Mouse (Mus musculus): ENCODE measurements around the gene Accs. TPM values are rescaled to one million over a fixed set of nuclear protein-coding genes. Genes with fewer than 3 reads are reported as not detected.
A peak's percentile ranks its signal among the peaks of the same experiment; 100 is the strongest.

Accs gene
- polyA plus RNA-seq, 1 experiment from 2014 or later, result 10.0 TPM

DNA sequence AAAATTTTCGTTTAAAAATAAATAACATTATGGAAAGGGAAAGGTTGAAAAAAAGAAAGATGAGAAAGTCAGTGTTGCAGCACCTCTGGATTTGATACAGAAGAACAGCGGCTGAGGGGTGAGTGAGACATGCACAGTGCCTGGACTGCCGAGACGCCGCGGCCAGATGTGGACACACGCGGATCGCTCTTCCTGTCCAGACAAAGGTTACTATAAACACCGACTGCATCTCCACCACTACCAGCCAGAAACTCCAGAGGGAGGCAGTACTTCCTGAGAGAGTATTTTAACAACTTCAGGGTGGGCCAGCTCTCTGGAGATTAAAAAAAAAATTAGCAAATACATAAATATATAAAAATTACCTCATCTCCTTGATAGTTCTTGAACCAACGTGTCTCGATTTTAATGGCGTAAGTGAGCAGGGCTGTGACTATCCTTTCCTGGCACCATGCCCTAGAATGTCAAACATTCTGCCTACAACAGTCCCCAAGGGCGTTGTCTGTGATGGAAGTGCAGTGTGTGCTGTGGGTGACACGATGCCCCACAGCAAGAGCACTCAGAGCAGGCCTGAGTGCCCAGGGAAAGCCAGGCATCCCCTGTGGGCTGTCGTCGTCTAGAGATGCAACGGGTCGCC is 52.5 kb downstream of the Accs start:
- DNase-seq (peak; percentile 76), ATAC-seq (ENCODE audit: insufficient read depth) (peak; percentile 72)
- WGBS, result 40% methylated on average over 19 of the region's 19 CpGs
- H3K27me3 ChIP-seq (ENCODE audit: insufficient read depth, low read length), result no peaks in the 10 kb centered on the region
- H3K9ac ChIP-seq, result no peak overlapping the region
- H3K4me1 ChIP-seq (ENCODE audit: insufficient read depth), result 0 out of 2 replicates have a peak, but pooled peaks cover under 1% of the 10 kb centered on the region
- H3K9me3 ChIP-seq (ENCODE audit: low read depth, low read length), result no peaks in the 10 kb centered on the region
- TF ChIP-seq CTCF (IDR thresholded peaks at IDR 0.05; ENCODE audit: low read depth), result peak; percentile 43
- H3K27ac ChIP-seq (ENCODE audit: low read depth), result peak overlapping the region; percentile 56; the same call in 1 of the 2 replicates
- no peak overlapping the region for H3K4me2 ChIP-seq
- no peak overlapping the region for H3K4me3 ChIP-seq (ENCODE audit: low read depth, low read length)
- peaks cover 59% of the 10 kb centered on the region for H3K36me3 ChIP-seq (ENCODE audit: insufficient read depth)

- Histone ChIP-seq H3K27me3 (ENCODE audit: insufficient read depth, low read length) (no peaks in the 10 kb centered on the region), H3K4me3 (ENCODE audit: low read depth, low read length) (no peak overlapping the region), H3K9ac (no peak overlapping the region), H3K9me3 (ENCODE audit: low read depth, low read length) (no peaks in the 10 kb centered on the region), H3K4me2 (no peak overlapping the region), H3K36me3 (ENCODE audit: insufficient read depth) (peaks cover 48% of the 10 kb centered on the region), H3K27ac (ENCODE audit: low read depth) (no peak overlapping the region), H3K4me1 (ENCODE audit: insufficient read depth) (peaks cover 8% of the 10 kb centered on the region)
- 83% methylated on average over 5 of the region's 5 CpGs for WGBS
- TF ChIP-seq CTCF (IDR thresholded peaks at IDR 0.05; ENCODE audit: low read depth), result no peak
- DNase-seq (no peak), ATAC-seq (ENCODE audit: insufficient read depth) (no peak)
These were observed 55.4 kb downstream of the Accs start for GRCm38 (mm10) chr2:93794375-93794774.

DNA sequence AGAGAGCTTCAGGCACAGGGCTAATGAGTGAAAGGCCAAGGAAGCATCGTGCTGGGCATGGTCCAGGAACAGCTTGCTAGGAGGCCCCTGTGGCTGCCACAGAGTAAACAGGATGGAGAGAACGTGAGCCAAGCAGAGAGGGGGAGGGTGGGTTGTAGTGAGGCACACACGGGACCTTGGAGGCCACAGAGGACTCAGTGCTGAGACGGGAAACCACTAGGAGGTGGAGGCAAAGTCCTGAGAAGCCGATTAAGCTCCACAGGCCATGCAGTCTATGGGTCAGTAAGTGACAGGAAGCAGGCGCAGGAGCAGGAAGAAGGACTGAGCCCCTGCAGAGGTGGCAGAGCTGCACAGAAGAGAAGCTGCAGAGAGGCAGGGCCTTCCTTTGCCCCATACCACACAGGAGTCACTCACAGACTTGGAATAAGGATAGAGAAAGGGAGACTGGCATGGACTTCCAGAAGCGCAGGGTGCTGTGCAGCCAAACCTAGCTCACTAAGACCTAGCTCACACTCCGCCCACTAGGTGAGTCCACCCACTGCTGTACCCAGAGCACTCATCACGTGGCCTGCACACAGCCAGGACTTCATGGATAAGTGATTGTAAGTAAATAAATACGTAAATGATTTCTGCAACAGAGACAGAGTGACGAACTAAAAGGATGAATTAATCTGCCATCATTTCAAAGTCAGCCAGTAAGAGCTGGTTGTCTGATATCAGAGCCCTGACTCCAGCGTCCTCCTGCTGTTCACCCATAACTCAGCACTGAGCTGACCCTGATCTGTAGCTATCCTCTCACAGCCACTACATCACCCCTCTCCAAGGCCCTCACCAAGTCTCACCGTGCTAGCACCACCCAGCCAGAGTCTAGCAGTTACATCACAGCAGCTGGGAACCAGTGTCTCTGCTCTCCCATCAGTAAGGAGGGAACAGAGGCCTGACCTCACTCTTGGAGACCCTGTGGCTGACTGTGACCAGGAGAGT is 57.9 kb downstream of the Accs start:
- 30% methylated on average over 13 of the region's 13 CpGs for WGBS
- Histone ChIP-seq H3K4me2 (no peak overlapping the region), H3K27ac (ENCODE audit: low read depth) (peak overlapping the region; percentile 78), H3K9ac (no peak overlapping the region), H3K9me3 (ENCODE audit: low read depth, low read length) (no peaks in the 10 kb centered on the region), H3K4me1 (ENCODE audit: insufficient read depth) (peaks cover 8% of the 10 kb centered on the region), H3K4me3 (ENCODE audit: low read depth, low read length) (no peak overlapping the region), H3K36me3 (ENCODE audit: insufficient read depth) (peaks cover 49% of the 10 kb centered on the region), H3K27me3 (ENCODE audit: insufficient read depth, low read length) (no peaks in the 10 kb centered on the region)
- ATAC-seq (ENCODE audit: insufficient read depth) (peak; percentile 95), DNase-seq (peak; percentile 86)
- TF ChIP-seq CTCF (IDR thresholded peaks at IDR 0.05; ENCODE audit: low read depth), result peak; percentile 34

DNA sequence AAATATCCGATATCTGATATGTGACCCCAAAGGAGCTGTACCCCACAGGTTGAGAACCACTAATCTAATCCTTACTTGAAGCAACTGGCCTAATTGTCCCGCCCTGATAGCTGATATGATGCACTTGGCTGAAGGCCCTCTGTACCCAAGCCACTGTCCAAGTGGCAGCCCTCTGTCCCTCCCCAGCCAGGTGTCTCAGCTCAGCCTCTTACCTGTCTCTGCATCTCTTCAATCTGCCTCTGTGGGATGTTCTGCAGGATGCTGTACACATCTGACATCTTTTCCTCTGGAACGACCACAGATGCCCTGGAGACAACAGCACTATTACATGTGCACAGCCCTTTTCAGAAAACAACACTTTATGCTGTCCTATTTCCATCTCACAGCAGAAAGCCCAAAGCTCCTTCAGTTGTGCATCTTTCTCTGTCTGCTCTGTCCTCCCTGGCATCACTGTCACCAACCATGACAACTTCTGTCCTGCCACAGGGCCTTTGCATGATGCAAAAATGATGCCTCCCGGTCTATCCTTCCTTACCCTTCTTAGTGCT is 58.9 kb downstream of the Accs start:
- H3K4me2 ChIP-seq, result no peak overlapping the region
- no peak for DNase-seq
- H3K27ac ChIP-seq (ENCODE audit: low read depth), result peak overlapping the region; percentile 66; the same call in 1 of the 2 replicates
- H3K4me3 ChIP-seq (ENCODE audit: low read depth, low read length), result no peak overlapping the region
- H3K27me3 ChIP-seq (ENCODE audit: insufficient read depth, low read length), result no peaks in the 10 kb centered on the region
- H3K36me3 ChIP-seq (ENCODE audit: insufficient read depth), result peaks cover 41% of the 10 kb centered on the region
- WGBS, result 73% methylated on average over 4 of the region's 4 CpGs
- no peak for ATAC-seq (ENCODE audit: insufficient read depth)
- TF ChIP-seq CTCF (IDR thresholded peaks at IDR 0.05; ENCODE audit: low read depth), result no peak
- no peak overlapping the region for H3K9ac ChIP-seq
- H3K4me1 ChIP-seq (ENCODE audit: insufficient read depth), result peaks cover 8% of the 10 kb centered on the region
- H3K9me3 ChIP-seq (ENCODE audit: low read depth, low read length), result no peaks in the 10 kb centered on the region

DNA sequence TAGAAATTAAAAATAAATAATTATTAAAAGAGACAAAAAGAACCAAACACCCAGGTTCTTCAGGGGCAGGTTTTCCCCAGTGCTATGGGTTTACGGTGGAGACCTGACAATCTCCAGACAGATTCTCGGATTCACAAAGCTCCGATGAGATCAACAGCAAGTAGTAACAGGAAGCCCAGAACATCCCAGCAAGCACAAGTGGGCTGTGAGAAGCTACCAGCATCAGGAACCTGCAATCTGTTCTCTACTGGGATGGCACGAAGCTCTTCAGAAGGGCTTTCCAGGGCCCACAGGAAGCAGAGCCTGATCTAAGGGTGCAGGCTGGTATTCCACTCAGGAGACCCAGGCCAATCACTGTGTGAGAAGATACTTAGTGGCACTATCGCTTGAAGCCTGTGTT is 61.2 kb downstream of the Accs start:
- peaks cover 8% of the 10 kb centered on the region for H3K4me1 ChIP-seq (ENCODE audit: insufficient read depth)
- WGBS, result 72% methylated on average over 5 of the region's 5 CpGs
- H3K9me3 ChIP-seq (ENCODE audit: low read depth, low read length), result no peaks in the 10 kb centered on the region
- DNase-seq (no peak), ATAC-seq (ENCODE audit: insufficient read depth) (no peak)
- no peak overlapping the region for H3K9ac ChIP-seq
- H3K4me2 ChIP-seq, result no peak overlapping the region
- H3K4me3 ChIP-seq (ENCODE audit: low read depth, low read length), result no peak overlapping the region
- H3K36me3 ChIP-seq (ENCODE audit: insufficient read depth), result peaks cover 21% of the 10 kb centered on the region; the same call in 1 of the 2 replicates
- no peak overlapping the region for H3K27ac ChIP-seq (ENCODE audit: low read depth)
- TF ChIP-seq CTCF (IDR thresholded peaks at IDR 0.05; ENCODE audit: low read depth), result no peak
- H3K27me3 ChIP-seq (ENCODE audit: insufficient read depth, low read length), result no peaks in the 10 kb centered on the region

GRCm38 (mm10) chr2:93786175-93786574 is 63.6 kb downstream of the Accs start:
- H3K4me2 ChIP-seq, result no peak overlapping the region
- 49% methylated on average over 4 of the region's 4 CpGs for WGBS
- H3K27ac ChIP-seq (ENCODE audit: low read depth), result no peak overlapping the region
- TF ChIP-seq CTCF (IDR thresholded peaks at IDR 0.05; ENCODE audit: low read depth), result peak; percentile 87
- no peak overlapping the region for H3K9ac ChIP-seq
- H3K27me3 ChIP-seq (ENCODE audit: insufficient read depth, low read length), result no peaks in the 10 kb centered on the region
- ATAC-seq (ENCODE audit: insufficient read depth) (peak; percentile 45; the same call in 1 of the 2 replicates), DNase-seq (peak; percentile 97)
- H3K4me1 ChIP-seq (ENCODE audit: insufficient read depth), result no peaks in the 10 kb centered on the region
- no peak overlapping the region for H3K4me3 ChIP-seq (ENCODE audit: low read depth, low read length)
- no peaks in the 10 kb centered on the region for H3K9me3 ChIP-seq (ENCODE audit: low read depth, low read length)
- peaks cover 29% of the 10 kb centered on the region; the same call in 1 of the 2 replicates for H3K36me3 ChIP-seq (ENCODE audit: insufficient read depth)

GRCm38 (mm10) chr2:93785432-93785798 is 64.3 kb downstream of the Accs start:
- Histone ChIP-seq H3K27me3 (ENCODE audit: insufficient read depth, low read length) (no peaks in the 10 kb centered on the region), H3K36me3 (ENCODE audit: insufficient read depth) (peaks cover 23% of the 10 kb centered on the region; the same call in 1 of the 2 replicates), H3K27ac (ENCODE audit: low read depth) (no peak overlapping the region), H3K4me3 (ENCODE audit: low read depth, low read length) (no peak overlapping the region), H3K4me1 (ENCODE audit: insufficient read depth) (no peaks in the 10 kb centered on the region), H3K4me2 (no peak overlapping the region), H3K9ac (no peak overlapping the region), H3K9me3 (ENCODE audit: low read depth, low read length) (no peaks in the 10 kb centered on the region)
- ATAC-seq (ENCODE audit: insufficient read depth) (no peak), DNase-seq (no peak)
- TF ChIP-seq CTCF (IDR thresholded peaks at IDR 0.05; ENCODE audit: low read depth), result no peak
- 46% methylated on average over 2 of the region's 2 CpGs for WGBS
